Mouse (Mus musculus): Measurements from ENCODE around the gene Ckm.
A peak's percentile ranks its signal among the peaks of the same experiment; 100 is the strongest.

Gene Ckm

DNA sequence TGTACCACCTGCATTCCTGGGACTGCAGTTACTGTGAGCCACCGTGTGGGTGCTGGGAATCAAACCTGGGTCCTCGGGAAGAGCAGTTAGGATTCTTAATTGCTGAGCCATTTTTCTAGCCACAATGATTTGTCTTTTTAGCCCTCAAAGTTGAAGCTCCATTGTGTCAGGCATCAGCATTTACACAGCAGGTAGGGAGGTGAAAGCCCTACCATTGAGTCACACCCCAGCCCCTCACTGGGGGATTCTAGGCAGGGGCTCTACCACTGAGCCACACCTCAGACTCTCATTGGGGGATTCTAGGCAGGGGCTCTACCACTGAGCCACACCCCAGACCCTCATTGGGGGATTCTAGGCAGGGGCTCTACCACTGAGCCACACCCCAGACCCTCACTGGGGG, 31.7 kb downstream of the Ckm start:
- no peak for DNase-seq

DNA sequence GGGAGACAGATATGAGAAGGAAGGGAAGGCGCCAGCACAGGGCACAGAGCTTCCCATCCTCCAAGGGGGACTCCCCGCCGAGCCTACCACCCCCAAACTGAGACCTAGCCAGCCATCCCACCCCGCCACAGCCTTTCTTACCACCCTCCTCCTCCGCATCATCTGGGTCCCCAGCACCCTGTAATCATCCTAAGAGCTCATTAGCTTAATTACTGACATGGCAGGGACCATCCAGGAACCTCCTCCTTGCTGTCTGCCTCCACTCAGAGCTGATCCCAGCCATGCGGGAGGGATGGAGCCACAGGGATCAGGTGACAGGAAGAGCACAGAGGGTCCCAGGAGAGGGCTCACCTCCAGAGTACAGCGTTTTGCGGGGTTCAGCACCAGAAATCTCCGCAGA, 32.5 kb downstream of the Ckm start:
- DNase-seq: no peak

DNA sequence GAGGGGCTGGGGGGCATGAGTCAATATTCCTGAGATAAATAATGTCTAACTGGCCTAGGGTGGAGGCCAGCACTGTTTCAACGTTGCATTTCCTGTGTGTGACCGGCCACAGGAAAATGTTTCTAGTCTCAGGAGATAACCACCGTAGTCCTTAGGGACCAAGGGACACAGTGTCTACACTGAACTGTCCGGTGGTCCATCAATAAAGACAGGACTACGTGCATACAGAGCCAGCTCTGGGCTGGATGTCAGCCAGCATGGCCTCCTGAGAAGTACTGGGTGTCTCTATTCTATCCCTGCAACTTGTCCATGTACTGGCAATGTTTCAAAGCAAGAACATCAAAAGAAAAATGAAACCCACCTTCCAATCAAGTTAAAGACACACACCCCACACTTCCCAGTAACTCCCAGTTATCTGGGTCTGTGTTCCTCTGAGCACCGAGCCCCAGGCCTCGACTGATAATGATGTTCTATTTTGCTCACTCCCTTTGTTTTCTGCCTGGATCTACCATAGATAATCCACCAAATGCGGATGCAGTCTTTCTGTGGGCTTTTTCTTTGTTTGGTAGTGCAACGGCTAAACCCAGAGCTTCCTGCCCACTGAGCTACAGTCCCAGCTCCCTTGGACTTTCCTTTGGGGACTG, 37.0 kb downstream of the Ckm start:
- DNase-seq: no peak

DNA sequence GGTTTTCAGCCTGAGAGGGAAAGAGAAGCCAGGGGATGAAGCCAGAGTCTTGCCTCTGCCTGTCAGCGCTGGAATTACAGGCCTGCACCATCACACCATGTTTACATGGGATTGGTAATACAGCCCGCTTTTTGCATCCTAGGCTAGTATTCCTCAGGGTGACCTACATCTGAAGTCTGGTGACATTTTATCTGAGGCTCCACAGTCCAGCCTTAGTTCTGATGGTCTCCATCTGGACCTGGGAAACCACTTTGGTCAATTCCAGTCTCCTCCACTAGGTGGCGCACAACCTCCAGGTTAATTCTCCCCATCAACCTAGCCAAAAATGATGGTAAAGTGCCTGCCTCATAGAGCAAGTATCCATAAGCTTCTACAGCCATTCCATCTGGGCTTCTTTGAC, 38.8 kb downstream of the Ckm start:
- peak; percentile 93 for DNase-seq

DNA sequence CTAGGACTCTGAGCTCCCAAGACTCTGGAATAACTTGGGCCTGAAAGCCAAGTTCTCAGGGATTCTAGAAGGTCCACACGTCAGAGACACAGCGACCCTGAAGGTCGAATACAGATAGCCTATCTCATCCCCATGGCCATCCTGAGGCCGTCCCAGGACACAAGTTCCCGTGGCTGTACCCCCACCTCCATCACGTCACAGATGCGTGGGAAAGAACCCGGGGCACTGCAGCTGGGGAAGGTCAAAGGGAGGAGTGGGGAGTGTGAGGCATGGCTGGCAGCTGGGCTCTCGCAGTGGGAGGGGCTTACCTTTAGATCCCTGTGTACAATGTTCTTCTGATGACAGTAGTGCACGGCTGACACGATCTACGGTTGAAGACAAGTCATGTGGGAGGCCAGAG, 40.2 kb downstream of the Ckm start:
- no peak for DNase-seq

DNA sequence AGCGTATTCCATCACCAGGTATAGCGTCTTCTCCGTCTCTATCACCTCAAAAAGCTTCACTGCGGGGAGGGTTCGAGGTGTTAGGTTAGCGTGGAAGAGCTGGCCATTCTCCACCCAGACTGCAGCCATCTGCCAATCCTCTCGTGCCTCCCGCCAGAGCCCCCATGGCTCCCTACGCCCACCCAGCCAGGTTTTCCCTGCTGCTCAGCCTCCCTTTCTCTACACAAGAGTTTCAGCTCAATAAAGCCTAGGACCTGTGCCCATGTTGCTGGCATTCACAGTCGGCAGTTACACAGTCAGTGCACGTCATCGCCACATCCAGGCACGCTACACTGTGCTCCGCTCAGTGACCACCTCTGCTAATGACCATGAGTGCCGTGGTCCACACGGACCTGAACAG, 43.1 kb downstream of the Ckm start:
- no peak for DNase-seq

DNA sequence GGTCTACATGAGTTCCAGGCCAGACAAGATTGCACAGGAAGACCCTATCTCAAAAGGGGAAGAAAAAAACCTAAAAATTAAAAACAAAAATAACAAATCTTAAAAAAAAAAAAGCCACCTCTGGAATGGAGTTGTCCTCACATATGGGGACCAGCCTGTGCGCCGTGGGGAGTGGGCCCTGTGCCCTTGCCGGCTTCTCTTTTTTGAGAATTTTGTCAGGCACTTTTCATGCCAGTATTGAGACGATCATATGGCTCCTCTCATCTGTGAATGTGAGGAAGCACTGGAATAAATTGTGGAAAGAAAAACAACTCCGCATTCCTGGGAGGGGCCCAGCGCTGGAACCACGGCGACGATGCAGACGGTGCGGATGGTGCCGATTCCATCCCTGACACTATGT, 44.6 kb downstream of the Ckm start:
- DNase-seq: no peak

DNA sequence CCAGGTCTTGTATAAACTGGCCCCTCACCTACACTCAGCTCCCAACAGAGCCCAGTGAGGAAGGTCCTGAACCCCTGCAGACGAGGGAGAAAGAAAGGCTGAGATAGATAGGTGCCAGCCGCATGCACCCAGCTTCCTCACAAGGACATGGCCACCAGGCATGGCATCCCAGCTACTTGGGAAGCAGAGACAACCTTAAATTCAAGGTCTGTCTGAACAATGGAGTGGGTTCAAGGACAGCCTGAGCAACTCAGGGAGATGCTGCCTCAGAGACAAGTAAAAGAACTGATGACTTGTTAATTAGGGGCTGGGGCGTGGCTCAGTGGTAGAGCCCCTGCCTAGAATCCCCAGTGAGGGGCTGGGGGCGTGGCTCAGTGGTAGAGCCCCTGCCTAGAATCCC, 50.6 kb downstream of the Ckm start:
- no peak for DNase-seq

DNA sequence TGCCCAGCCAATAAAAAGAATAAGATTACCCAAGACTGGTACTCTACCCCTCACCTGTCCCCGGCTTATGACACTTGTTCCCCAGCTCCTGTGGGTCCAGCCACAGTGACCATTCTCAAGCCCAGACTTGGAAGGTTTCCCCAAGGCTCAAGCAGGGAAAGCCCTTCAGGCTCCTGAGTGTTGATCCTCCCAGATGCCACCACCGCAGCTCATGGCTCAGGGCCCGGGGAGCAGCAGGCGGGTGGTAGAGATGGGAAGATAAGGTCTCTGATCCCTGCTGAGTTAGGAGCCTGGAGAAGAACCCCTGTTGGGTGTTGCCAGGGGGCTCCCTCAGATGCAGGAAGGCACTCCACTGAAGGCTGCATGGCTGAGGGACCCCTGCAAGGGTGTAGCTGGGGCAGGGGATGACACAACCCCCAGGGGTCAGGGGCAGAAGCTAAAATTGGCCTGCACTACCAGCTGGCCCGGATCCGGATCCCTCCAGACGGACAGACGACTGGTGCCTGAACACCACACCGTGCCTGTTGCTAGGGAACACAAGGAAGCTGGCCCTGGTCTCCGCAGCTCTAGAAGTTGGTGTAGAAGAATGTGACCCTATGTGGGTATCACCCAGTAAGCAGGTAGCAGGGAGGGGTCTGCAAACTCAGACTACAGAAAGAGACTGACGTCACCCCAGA, 51.4 kb downstream of the Ckm start:
- DNase-seq: peak; percentile 29

DNA sequence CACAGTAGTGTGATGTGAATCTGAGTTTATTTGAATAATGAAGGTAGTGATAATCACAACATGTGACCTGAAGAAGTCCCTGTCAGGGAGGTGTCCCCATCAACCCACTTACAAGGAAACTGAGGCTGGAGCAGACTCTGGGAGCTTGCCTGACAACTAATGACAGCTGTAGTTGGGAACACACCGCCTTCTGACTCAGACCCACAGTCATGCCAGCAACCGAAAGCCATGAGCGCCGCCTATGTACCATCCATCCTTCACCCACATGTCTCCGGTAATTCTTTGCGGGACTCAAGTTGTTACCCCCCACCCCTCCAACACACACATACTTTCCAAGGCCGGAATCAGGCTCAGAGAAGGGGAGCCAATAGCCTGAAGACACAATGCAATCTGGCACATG, 52.1 kb downstream of the Ckm start:
- no peak for DNase-seq

DNA sequence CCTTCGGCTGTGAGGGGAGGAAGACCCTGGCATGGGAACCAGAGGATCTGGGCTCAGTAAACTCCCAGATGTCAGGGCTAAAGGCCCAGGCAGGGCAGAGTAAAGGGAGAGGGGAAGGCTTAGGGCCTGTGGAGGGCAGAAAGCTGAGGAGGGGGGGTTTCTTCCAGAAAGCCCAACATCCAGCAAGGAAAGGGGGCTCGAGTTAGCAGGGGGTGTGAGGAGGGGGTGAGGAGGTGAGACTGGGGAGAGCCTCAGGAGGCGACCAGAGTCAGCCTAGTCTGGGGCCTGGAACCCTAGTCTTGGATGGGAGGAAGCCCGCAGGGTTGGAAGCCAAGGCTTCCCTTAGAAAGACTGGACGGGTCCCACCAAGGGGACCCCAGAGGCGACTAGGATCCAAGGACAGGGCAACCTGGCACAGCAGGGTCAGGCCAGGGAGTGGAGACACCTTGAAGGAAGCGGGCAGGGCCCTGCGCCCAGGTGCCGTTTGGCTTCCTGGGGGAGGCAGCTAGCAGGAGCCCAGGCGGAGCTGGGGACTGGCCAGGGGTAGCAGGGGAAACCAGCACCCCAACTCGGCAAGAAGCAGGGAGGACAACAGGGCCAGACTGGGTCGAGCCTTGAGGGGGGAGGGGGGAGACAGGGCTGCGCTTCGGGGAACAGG, 53.0 kb downstream of the Ckm start:
- no peak for DNase-seq

DNA sequence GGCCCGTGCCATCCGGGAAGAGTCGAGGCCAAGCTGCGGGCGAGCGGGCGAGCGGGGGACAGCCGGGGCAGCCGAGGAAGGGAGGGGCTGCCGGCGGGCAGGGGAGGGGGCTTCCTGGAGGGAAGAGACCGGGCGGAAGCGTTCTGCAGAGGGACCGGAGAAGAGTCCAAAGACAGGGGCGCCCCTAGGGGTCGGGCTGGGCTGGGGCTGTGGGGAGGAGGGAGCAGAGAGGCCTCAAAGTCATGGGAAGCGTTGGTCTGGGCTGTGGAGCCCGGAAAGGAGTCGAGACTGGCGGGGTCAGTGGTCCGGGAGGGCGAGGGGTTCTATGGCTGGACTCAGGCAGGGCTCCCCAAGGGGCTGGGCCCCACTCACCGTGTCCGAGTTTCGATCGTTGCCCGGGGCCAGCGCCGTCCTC, 53.5 kb downstream of the Ckm start:
- peak; percentile 88 for DNase-seq

DNA sequence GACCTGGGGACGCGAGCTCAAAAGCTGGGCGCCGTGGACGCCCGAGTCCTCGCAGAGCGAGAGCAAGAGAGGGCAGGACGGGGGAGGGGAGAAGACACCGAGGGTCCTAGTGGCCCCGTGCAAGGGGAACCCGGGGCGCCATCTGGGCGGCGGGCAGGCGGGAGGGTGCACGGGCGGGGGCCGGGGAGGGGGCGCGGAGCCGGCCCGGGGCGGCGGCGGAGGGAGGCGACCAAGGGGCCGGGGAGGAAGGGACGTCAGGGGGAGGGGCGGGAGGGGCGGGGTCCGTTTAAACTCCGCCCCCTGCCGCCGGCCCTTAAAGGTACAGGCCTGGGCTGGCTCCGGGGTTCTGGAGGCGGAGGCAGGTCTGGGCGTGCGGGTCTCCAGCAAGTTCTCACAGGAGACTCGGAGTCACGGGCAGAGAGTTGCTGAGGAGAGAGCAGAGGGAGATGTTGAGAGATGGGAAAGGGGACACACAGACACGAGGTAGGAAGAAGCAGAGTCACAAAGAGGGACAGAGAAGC, 54.1 kb downstream of the Ckm start, which contains the start of gene Mark4:
Gene Mark4 (minus strand): TSS at position 231 of the 521 bp plus-strand sequence.
- peak; percentile 90 for DNase-seq

DNA sequence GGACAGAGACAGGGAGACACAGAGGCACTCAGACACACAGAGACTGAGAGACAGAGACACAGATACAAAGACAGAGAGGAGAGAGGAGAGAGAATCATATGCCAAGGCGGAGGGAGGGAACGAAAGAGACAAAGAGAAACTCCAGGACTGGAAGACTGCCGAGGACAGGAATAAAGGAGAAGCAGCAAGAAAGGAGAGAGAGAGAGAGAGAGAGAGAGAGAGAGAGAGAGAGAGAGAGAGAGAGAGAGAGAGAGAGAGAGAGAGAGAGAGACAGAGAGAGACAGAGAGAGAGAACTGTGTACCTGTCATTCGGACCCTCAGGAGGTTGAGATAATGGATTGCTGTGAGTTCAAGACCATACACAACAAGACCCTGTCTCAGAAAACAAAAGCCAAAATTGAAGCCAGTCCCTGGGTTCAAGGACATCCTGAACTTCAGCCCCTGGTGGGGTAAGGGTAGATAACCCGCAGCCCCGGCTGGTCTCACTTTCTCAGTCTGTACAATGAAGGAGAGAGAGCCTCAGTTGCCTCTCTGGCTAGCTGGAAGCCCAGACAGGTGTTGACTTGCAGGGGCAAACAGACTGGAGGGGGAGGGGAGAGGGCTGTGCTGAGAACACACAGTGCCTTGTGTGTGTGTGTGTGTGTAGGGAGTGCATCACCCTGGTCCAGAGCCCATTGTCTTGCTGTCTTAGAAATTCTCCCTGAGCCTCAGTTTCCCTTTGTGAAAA, 54.7 kb downstream of the Ckm start:
- no peak for DNase-seq

DNA sequence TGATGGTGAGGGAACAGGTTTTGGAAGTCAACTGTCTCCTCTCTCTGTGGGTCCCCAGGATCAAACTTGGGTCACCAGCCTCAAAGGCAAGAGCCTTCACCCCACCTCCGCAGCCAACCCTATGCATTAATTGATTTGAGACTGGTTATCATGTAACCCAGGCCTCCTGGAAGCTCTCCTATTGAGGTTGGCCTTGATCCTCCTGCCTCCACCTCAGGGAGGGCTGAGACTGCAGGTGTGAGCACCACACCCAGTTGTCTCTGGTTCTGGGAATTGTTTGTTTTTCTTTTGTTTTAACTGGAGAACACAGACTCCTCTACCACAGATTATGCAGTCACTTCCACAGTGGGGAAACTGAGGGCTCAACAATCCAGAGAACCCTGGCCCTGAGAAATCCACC, 55.9 kb downstream of the Ckm start:
- no peak for DNase-seq

DNA sequence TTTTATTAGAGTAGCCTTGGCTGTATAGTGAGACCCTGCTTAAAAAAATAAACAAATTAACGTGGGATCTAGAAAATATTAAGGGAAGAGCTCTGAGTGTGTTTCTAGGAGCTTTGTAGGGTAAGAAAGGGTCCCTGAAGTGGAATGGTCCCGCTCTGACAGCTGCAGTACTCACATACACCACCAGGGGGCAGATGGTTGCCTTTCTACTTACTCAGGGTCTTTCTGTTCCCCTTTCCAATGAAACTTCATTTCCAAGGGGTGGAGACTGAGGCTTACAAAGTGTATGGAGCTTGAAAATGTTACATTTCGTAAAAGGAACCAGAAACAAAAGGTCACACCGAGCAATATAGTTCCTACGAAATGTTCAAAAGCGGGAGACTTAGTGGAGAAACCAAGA, 56.9 kb downstream of the Ckm start:
- DNase-seq: peak; percentile 91

DNA sequence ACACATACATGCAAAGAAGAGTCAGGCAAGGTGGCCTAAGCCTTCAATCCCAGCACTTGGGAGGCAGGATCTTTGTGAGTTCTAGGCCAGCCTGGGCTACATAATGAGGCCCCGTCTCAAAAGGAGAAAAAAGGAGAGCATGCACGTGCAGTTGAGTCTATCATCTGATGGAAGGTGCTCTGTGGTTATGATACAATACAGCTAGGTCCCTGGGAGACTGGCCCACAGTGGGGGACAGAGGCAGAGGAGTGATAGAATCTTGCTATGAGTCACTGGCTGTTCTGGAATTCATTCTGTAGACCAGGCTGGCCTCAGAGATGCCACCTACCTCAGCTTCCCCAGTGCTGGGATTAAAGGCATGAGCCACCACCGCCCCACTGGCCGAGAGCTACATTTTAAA, 57.9 kb downstream of the Ckm start:
- no peak for DNase-seq

DNA sequence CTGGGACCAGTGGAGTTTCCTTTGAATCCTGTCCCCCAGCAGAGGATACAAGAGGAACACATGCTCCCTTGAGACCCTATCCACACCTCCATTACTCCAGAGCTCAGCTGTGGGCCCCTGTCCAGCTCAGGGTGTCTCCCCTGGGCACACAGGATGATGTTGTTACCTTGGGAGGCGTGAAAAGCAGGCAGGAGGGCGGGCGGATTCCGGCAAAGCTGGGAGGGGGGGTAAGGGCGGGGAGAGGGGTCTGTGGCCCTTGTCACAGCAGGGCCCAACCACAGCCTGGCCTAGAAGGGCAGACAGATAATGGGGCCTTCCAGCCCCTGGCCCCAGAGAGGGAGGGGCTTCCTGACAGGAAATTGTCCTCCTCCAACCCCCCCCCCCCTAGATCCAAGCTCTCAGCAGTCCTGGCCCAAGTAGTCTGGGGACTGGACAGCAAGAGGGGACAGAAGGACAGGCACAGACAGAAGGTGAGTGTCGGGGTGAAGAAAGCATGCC, 58.4 kb downstream of the Ckm start, which contains the start of gene Exoc3l2:
Gene Exoc3l2 (plus strand): TSS at position 448 of the 498 bp plus-strand sequence.
- peak; percentile 57 for DNase-seq

DNA sequence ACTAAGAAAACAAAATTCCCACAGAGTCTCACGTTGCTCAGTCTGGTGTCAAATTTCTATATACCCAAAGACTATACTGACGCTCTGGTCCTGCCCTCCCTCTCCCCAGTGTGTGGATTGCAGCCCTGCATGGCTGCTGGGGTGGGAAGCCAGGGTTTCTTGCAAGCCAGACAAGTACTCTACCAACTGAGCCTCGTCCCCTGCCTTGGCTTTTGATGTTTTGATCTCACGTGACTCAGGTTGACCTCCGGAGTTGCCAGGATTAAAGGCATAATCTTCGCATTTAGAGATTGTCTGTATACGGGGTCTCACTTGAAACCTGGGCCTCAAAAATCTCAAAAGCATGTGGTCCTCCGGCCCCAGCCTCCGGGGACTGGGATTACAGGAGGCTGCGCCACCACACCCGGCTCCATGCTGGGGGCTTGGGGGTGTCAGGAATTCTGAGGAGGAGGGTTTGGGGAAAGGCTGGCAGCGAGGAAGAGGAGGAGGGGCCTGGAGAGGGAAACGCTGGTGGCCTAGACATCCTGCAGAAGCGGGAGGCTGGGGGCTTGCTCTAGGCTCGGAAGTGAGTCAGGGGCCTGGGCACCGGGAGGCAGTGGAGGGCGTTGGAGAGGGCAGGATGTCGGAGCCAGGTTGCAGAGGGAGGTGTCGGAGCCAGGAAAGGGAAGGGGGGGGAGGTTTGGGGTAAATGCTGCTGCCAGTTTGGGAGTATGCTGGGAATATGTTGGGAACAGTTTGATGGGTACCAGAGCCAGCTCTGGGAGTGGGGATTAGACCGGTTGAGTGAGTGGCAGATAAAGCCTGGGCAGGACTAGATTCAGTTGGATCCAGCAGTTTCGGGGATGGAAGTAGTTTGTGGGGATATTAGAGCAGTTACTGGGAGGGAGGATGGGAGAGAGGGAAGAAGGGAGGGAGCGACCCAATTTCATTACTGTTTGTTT, 60.1 kb downstream of the Ckm start:
- peak; percentile 70 for DNase-seq

DNA sequence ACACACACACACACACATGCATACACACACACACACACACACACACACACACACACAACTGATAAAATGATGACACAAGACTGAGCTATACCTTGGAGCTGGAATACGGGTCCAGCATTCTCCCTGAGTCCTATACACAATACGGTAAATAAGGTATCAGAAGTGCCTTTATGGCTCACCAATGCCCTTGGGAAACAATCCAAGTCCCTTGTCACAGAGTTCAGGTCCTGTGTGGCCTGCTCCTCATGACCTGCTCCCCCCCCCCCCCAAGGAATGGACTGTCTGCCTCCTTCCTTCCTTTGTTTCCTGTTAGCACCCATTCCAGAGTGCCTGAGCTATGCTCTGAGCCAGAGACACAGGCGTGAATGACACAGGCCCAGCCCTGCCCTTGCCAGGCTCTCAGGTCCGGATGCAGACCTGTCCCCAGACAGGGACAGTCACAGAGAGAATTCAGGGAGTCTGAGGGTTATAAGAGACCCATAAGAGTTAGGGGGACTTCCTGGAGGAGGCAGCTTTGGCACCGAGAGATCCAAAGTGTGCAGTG, 62.1 kb downstream of the Ckm start:
- DNase-seq: peak; percentile 55

DNA sequence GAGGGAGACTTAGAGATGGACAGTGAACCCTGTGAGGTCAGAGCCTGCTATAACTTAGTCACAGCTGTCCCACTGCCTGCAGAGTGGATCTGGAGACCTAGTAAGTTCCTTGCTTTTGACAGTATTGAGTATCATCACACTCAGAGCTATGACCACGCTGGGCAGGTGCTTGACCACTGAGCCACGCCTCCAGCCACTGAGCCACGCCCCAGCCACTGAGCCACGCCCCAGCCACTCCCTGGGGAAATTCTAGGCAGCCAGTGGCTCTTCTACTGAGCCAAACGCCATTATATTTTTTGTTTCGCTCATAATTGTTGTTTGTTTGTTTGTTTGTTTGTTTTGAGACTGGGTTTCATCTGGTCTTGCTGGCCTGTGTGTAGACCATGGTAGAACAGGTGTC, 63.1 kb downstream of the Ckm start:
- peak; percentile 48 for DNase-seq

DNA sequence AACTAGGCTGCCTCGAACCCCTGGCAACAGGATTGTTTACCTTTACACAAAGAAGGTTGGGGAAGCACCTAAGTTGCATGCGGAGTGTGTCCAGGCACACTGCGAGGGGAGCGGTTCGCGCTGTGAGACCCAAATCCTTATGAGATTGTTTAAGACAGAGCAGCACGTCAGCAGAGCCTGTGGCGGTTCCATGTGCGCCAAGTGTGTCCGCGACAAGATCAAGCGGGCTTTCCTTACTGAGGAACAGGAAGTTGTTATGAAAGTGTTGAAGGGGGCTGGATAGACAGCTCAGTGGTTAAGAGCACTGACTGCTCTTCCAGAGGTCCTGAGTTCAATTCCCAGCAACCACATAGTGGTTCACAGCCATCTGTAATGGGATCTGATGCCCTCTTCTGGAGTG, 63.7 kb downstream of the Ckm start:
- peak; percentile 31 for DNase-seq

All from kidney, postnatal 10 days (tissue).